Mouse (Mus musculus) erythroblast, embryonic 14.5 days (primary cell): ENCODE measurements around the gene Gm42417. TPM values are rescaled to one million over a fixed set of nuclear protein-coding genes. Genes with fewer than 3 reads are reported as not detected.
"Not testable (repeated sequence)": the region's sequence is repeated elsewhere in the genome, so short reads cannot be mapped to it uniquely, and the experiment has no call there.

Experiments
- H3K27me3 ChIP-seq: 2 replicates; pipeline ENCODE4 v1.6.1; 2012; ENCODE audit warnings: inconsistent platforms; ENCODE audit not compliant: control insufficient read depth
- H3K36me3 ChIP-seq: 2 replicates; pipeline ENCODE4 v1.6.1; 2012; ENCODE audit warnings: mild to moderate bottlenecking, inconsistent platforms; ENCODE audit not compliant: control insufficient read depth
- H3K4me1 ChIP-seq: 2 replicates; pipeline ENCODE4 v1.6.1; 2012; ENCODE audit warnings: inconsistent platforms; ENCODE audit not compliant: control insufficient read depth
- H3K4me3 ChIP-seq: replicated peaks from 2 replicates; pipeline ENCODE3; 2012; ENCODE audit warnings: moderate library complexity, mild to moderate bottlenecking, inconsistent platforms
- H3K9me3 ChIP-seq: 2 replicates; pipeline ENCODE4 v1.6.1; 2012; ENCODE audit warnings: low read length, inconsistent platforms, mixed read lengths; ENCODE audit not compliant: control insufficient read depth
- GATA1 ChIP-seq: IDR thresholded peaks from 2 replicates; pipeline ENCODE4 v1.6.1; 2012; ENCODE audit warnings: low read length, inconsistent platforms, mixed read lengths
- TAL1 ChIP-seq: IDR thresholded peaks from 3 replicates; pipeline ENCODE4 v1.6.1; 2012; ENCODE audit warnings: low read length, inconsistent platforms, mixed read lengths
- polyA plus RNA-seq: library from polyadenylated mRNA; stranded (reverse); fragments of >175 nt; gene quantifications from 2 replicates; pipeline ENCODE4 v1.2.3, GENCODE M21; 2012

Gene Gm42417
- polyA plus RNA-seq, 1 experiment: not detected

GRCm38 (mm10) chr1:36541844-36542243 lies 2.6 kb upstream of the Gm42417 start:
- H3K9me3 ChIP-seq: no peaks in the 10 kb centered on the region
- TF ChIP-seq TAL1 (no peak), GATA1 (no peak)
- H3K4me1 ChIP-seq: peaks cover 14% of the 10 kb centered on the region
- H3K36me3 ChIP-seq: peaks cover 27% of the 10 kb centered on the region
- H3K4me3 ChIP-seq: no peak overlapping the region
- H3K27me3 ChIP-seq: no peaks in the 10 kb centered on the region

DNA sequence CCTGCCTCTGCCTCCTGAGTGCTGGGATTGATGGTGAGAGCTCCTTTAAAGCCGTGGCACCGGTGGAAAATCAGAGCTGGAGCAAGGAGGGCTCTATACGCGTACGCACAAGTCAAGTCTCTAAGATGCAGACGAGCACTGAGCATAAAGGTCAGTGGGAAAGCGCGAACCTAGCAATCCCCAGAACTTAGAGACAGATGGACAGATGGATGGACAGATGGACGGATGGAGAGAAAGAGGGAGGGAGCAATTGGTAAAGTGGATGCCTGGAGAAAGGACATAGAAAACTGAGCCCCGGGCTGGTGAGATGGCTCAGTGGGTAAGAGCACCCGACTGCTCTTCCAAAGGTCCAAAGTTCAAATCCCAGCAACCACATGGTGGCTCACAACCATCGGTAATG lies 1.6 kb upstream of the Gm42417 start:
- H3K4me1 ChIP-seq: peaks cover 5% of the 10 kb centered on the region
- H3K4me3 ChIP-seq: no peak overlapping the region
- TF ChIP-seq GATA1: no peak
- no peak for TF ChIP-seq TAL1
- H3K9me3 ChIP-seq: no peaks in the 10 kb centered on the region
- no peaks in the 10 kb centered on the region for H3K27me3 ChIP-seq
- H3K36me3 ChIP-seq: peaks cover 27% of the 10 kb centered on the region

GRCm38 (mm10) chr1:36540132-36540531 lies 903 bp upstream of the Gm42417 start:
- Histone ChIP-seq H3K4me1 (no peaks in the 10 kb centered on the region), H3K36me3 (peaks cover 27% of the 10 kb centered on the region)
- TF ChIP-seq GATA1: no peak
- no peak for TF ChIP-seq TAL1

DNA sequence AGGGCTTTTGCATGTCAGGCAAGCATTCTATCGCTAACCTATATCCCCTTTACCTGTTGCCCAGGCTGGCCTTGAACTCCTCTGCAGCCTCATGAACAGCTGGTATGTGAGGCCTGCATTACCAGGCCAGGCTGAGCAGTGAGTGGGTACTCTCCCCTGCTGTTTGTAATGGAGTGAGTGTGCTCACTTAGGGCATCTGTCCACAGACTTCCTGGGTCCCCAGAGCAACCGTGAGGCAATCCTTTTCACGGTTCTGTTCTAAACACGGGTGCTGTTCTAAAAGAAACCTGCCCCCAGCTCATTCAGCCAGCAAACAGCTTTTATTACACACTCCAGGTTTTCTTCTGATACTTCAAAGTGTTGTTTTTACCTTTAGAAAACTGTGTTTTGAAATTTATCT lies 502 bp downstream of the Gm42417 start:
- Histone ChIP-seq H3K27me3 (no peaks in the 10 kb centered on the region), H3K4me1 (peaks cover 2% of the 10 kb centered on the region; the same call in 1 of the 2 replicates), H3K36me3 (peaks cover 27% of the 10 kb centered on the region), H3K4me3 (no peak overlapping the region), H3K9me3 (no peaks in the 10 kb centered on the region)
- no peak for TF ChIP-seq GATA1
- TF ChIP-seq TAL1: no peak

More at GRCm38 (mm10) chr1:36540132-36540531, 903 bp upstream of the Gm42417 start:
- H3K27me3 ChIP-seq: no peaks in the 10 kb centered on the region
- no peak overlapping the region for H3K4me3 ChIP-seq
- H3K9me3 ChIP-seq: no peaks in the 10 kb centered on the region

DNA sequence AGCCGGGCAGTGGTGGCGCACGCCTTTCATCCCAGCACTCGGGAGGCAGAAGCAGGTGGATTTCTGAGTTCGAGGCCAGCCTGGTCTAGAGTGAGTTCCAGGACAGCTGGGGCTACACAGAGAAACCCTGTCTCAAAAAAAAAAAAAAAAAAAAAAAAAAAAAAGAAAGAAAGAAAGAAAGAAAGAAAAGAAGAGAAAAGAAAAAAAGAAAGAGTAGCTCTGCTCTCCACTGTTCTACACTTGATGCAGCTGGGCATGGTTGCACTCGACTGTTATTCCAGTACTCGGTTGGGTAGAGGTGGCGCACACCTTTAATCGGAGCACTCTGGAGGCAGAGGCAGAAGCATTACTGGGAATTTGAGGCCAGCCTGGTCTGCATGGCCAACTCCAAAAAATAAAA lies 2.4 kb downstream of the Gm42417 start, which contains the start of gene Ankrd23:
Ankrd23 (minus strand) TSS at position 101 of the 400 bp plus-strand sequence.
- not testable (repeated sequence) for H3K4me3 ChIP-seq, H3K27me3 ChIP-seq, H3K4me1 ChIP-seq, H3K9me3 ChIP-seq
- peaks cover 25% of the 10 kb centered on the region for H3K36me3 ChIP-seq

- H3K4me1 ChIP-seq: peaks cover 2% of the 10 kb centered on the region; the same call in 1 of the 2 replicates
- H3K4me3 ChIP-seq: no peak overlapping the region
- H3K27me3 ChIP-seq: no peaks in the 10 kb centered on the region
- H3K36me3 ChIP-seq: peaks cover 25% of the 10 kb centered on the region
- no peaks in the 10 kb centered on the region for H3K9me3 ChIP-seq
- TF ChIP-seq GATA1: no peak
- no peak for TF ChIP-seq TAL1
Measured at GRCm38 (mm10) chr1:36536397-36536728, 2.9 kb downstream of the Gm42417 start.

DNA sequence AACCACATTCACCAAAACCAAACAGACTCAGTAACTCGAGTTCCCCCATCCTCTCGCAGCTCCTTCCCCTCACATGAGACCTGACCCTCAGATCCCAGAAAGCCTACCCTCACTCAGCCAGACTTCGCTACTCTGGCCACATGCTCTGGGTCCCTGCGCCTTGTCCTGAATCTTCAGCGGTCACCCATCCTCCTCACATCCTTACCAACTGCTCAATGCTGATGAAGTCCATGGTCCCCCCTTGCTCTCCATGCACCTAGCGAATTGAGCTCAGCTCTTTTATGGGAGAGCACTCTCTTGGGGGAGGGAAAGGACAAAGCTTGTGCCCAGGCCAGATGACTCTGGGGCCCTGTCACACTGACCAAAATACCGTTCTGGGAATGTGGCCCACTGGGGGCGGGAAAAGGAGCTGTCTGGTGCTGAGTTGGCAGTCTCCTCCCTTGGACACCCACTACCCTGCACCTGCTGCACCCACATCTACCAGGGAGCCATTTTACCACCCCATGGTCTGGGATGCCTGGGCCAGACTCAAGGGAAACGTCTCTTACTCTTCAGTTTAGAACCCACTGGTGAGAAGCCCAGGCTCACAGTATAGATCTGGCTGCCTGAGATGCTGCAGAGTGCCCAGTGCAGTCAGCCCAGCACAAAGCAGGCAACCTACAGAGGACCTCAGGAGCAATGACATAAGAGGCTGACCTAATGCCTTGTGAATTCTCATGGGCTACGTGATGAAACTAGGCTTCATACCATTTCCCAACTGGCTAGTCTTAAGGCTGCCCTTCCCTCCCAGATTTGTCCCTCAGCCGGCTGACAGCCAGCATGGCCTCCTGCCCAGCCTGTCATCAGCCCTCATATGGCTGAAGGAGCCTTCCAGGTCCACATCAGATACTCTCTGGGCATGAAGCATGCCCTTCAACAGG lies 3.5 kb downstream of the Gm42417 start:
- Histone ChIP-seq H3K36me3 (peaks cover 27% of the 10 kb centered on the region), H3K4me3 (no peak overlapping the region)
- TF ChIP-seq TAL1 (no peak), GATA1 (no peak)

DNA sequence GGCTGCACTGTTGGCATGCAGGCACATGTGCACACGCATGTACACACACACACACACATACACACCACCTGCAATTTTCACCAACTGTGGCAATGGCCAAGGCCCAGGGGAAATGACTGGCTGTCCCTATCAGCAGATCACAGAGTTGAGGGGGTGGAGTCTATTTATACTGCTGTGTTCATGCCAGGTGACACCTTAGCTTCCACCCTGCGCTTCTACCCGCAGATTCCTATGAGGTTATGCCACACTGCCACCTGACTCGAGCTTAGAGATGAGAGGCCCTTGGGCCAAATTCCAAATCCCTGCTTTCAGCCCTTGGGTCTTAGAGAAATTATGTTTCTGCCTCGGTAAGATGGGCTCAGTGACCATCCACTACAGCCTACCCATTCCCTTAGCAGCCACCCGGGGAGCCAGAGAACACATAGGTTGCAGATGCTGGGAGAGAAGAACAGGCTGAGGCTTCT lies 4.6 kb downstream of the Gm42417 start:
- peaks cover 24% of the 10 kb centered on the region for H3K36me3 ChIP-seq
- TF ChIP-seq GATA1 (no peak), TAL1 (no peak)
- no peaks in the 10 kb centered on the region for H3K9me3 ChIP-seq
- peaks cover 2% of the 10 kb centered on the region; the same call in 1 of the 2 replicates for H3K4me1 ChIP-seq
- H3K27me3 ChIP-seq: no peaks in the 10 kb centered on the region
- no peak overlapping the region for H3K4me3 ChIP-seq

More for the DNA sequence above, 3.5 kb downstream of the Gm42417 start:
- no peaks in the 10 kb centered on the region for H3K27me3 ChIP-seq
- H3K4me1 ChIP-seq: peaks cover 2% of the 10 kb centered on the region; the same call in 1 of the 2 replicates
- H3K9me3 ChIP-seq: no peaks in the 10 kb centered on the region

DNA sequence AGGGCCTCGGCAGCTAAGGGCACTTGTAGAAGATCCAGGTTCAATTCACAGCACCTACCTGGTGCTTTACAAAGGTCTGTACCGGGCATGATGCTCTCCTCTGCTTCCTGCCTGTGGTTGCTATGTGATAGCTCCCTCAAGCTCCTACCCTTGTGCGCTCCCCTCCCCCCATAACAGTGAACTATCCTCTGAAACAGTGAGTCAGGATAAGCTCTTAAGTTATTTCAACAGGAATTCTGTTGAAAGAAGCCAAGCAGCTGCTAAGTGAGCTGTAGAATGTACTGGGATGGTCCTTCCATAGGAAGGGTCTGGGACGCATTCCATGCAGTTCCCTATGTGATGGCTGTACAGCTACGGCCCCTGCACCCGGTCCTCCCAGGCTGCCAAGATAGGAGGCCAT lies 5.7 kb downstream of the Gm42417 start:
- no peak overlapping the region for H3K4me3 ChIP-seq
- H3K36me3 ChIP-seq: peaks cover 18% of the 10 kb centered on the region

More for the DNA sequence above, 5.7 kb downstream of the Gm42417 start:
- Histone ChIP-seq H3K9me3 (no peaks in the 10 kb centered on the region), H3K27me3 (no peaks in the 10 kb centered on the region), H3K4me1 (peaks cover 2% of the 10 kb centered on the region; the same call in 1 of the 2 replicates)
- TF ChIP-seq TAL1: no peak
- TF ChIP-seq GATA1: no peak
